Mouse (Mus musculus) monocyte, adult 59 days (primary cell): ENCODE data around the gene Gm10486. TPM values are rescaled to one million over a fixed set of nuclear protein-coding genes. Genes with fewer than 3 reads are reported as not detected.

Experiments
- total RNA-seq, 2 experiments: library from RNA; stranded (reverse); gene quantifications; one replicate each; pipeline ENCODE4 v1.2.4; 2023

Gene Gm10486
- total RNA-seq = not detected

GRCm38 (mm10) chrX:35067084-35067483 is at the start of gene Gm10486:
Gene Gm10486, plus strand, starts transcription at chrX:35067384.

